Mouse (Mus musculus) colon, adult 2 months (tissue): ENCODE measurements around the gene Gm14327. TPM values are rescaled to one million over a fixed set of nuclear protein-coding genes. Genes with fewer than 3 reads are reported as not detected.

Experiments
- polyA plus RNA-seq: library from polyadenylated mRNA; depleted of rRNA; stranded (reverse); fragments of >200 nt; gene quantifications from 2 replicates; pipeline ENCODE4 v1.2.3, GENCODE M21; 2012; rRNA removed

Gm14327 gene
- polyA plus RNA-seq: 0.07 and 0.31 TPM in 2 replicates

DNA sequence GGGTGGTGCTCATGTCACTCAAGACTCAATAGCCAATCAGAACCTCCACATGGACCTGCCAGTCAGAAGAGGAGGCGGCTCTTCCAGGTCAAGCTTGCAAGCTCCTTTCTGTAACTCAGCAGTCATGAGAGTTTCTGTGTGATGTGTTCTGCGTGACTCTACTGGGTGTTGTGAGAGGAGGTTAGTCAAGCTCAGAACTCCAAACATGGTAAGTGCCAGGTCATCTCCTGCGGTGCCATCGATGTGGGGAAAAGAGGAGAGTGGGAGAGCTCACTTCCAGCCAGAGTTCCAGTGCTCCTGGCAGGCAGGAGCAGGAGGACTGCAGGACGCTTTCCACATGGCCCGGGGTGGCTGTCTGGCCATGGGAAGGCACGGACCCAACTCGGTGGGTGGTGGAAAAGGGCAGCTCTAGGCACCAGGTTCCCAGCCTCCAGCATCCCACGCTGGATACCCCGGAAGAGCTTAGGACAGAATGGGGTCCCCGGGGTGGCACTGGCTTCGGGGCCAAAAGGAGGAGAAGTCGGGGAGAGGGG lies at the start of gene Gm14327:
Gene Gm14327 (plus strand): TSS at position 51 of the 533 bp plus-strand sequence.

DNA sequence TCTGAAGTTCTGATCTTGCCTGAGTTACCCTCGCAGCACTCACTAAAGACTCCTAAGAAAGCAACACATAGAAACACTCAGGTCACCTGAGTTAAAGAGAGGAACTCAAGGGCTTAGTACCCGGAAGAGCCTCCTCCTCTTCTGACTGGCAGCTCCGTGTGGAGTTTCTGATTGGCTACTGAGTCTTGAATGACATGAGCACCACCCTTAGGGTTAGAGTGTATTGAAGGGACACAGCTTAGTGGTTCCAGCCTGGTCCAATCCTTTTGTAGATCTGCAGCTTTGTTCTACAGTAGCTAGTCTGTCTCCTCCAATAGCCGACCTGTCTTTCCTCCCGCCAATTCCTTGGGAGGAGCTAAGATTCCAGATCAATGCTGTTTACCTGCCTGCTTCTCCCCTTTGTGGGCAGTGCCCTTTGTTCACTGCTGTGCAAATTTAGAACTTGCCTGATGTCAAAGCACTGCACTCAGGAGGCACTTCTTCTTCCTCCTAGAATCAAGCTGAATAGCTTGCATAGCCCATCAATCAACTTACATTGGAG lies 28.7 kb downstream of the Gm14327 start, which contains the start of gene Zfp972:
Gene Zfp972 (minus strand): TSS at position 51 of the 541 bp plus-strand sequence.

Other genes with a start within 250 kb of the Gm14327 start
- 0.21 TPM in 1 of 2 replicates, not detected in the other for gene Gm14322, start 137.8 kb upstream of the Gm14327 start, polyA plus RNA-seq
- 0.83 and 1.7 TPM in 2 replicates for gene Gm14325, start 56.8 kb upstream of the Gm14327 start, polyA plus RNA-seq
- 0.26 and 0.68 TPM in 2 replicates for gene Zfp972, start 28.5 kb downstream of the Gm14327 start, polyA plus RNA-seq
- 0.71 and 1.7 TPM in 2 replicates for gene Gm14326, start 60.2 kb downstream of the Gm14327 start, polyA plus RNA-seq
- gene Zfp971, start 126.2 kb downstream of the Gm14327 start, polyA plus RNA-seq: 0.31 and 0.59 TPM in 2 replicates
- 0.26 and 0.47 TPM in 2 replicates for gene Zfp931, start 181.4 kb downstream of the Gm14327 start, polyA plus RNA-seq
- gene Phactr3, start 221.9 kb downstream of the Gm14327 start, polyA plus RNA-seq: 0.64 and 0.81 TPM in 2 replicates